ENCODE assay signal across 16 mouse cellular contexts in genomic region chr14:121647693-121648092, GRCm38 (mm10).
DNase-seq lines count a peak whose midpoint lies in the region; ATAC-seq and TF ChIP-seq lines count a peak whose summit lies in the region.
"Had no signal": no experiment of that assay in that cellular context is flagged by ENCODE, and none has a peak within 500 bp of the region (broad histone marks: within the 10 kb centered on the region; RNA-seq: fewer than 3 reads in every experiment).

No protein-coding gene starts in this region.

- H3K9me3 ChIP-seq in heart, embryonic 15.5 days (replicated peaks) = no peaks in the 10 kb centered on the region
- H3K9me3 ChIP-seq: forebrain, embryonic 12.5 days; G1E; hindbrain, embryonic 15.5 days had no signal

- peak overlapping the region; percentile 47 for H3K27ac ChIP-seq in heart, embryonic 15.5 days
- peak overlapping the region; percentile 56 for H3K27ac ChIP-seq in layer of hippocampus, adult 2 months
- peak overlapping the region; percentile 93 for H3K27ac ChIP-seq in bone marrow macrophage, adult 2 months (ENCODE audit: insufficient read depth, low read depth, low read length)
- H3K27ac ChIP-seq: forebrain, embryonic 12.5 days; hindbrain, embryonic 15.5 days; liver, embryonic 14.5 days had no signal

- H3K27me3 ChIP-seq in heart, embryonic 15.5 days = no peaks in the 10 kb centered on the region
- H3K27me3 ChIP-seq: forebrain, embryonic 12.5 days; hindbrain, embryonic 15.5 days had no signal

- TF ChIP-seq POLR2A in bone marrow macrophage, adult 2 months (IDR thresholded peaks at IDR 0.05; ENCODE audit: borderline replicate concordance, low read depth, low read length) = no peak

- peaks cover 15% of the 10 kb centered on the region for H3K4me1 ChIP-seq in heart, embryonic 15.5 days (replicated peaks)
- H3K4me1 ChIP-seq in bone marrow macrophage, adult 2 months (ENCODE audit: control insufficient read depth, insufficient read depth, low read length) = peaks cover 33% of the 10 kb centered on the region
- H3K4me1 ChIP-seq: forebrain, embryonic 12.5 days; hindbrain, embryonic 15.5 days had no signal

- no peak for DNase-seq in heart, postnatal 10 days
- no peak for DNase-seq in layer of hippocampus, adult 2 months (ENCODE audit: low spot score in 2 of 2)
- no peak for DNase-seq in layer of hippocampus, postnatal 36 days
- DNase-seq in urinary bladder, postnatal 4 days (ENCODE audit: low spot score in 2 of 2) = no peak
- no peak for DNase-seq in ovary, postnatal 14 days (ENCODE audit: low spot score)
- DNase-seq: cerebellum, adult 18-20 months; right cerebral cortex, postnatal 14 days; thymus, adult 2 months had no signal

- H3K4me2 ChIP-seq in heart, embryonic 15.5 days = no peak overlapping the region
- H3K4me2 ChIP-seq: forebrain, embryonic 12.5 days; hindbrain, embryonic 15.5 days had no signal

- no peak overlapping the region for H3K4me3 ChIP-seq in heart, embryonic 15.5 days
- H3K4me3 ChIP-seq in layer of hippocampus, adult 2 months = no peak overlapping the region
- no peak overlapping the region for H3K4me3 ChIP-seq in bone marrow macrophage, adult 2 months (ENCODE audit: insufficient read depth, low read length)
- H3K4me3 ChIP-seq: forebrain, embryonic 12.5 days; hindbrain, embryonic 15.5 days had no signal

- TF ChIP-seq CTCF in layer of hippocampus, adult 2 months (conservative IDR thresholded peaks at IDR 0.05) = no peak
- no peak for TF ChIP-seq CTCF in bone marrow macrophage, adult 2 months (IDR thresholded peaks at IDR 0.05; ENCODE audit: low read depth, low read length)

- no peak for ATAC-seq in heart, embryonic 15.5 days (replicated peaks; ENCODE audit: insufficient number of reproducible peaks, insufficient read depth, low FRiP score, low read depth)
- ATAC-seq in granulocyte monocyte progenitor cell, adult 5-6 weeks (replicated peaks; ENCODE audit: poor library complexity, severe bottlenecking) = 0 out of 2 replicates have a peak, but pooled peaks have one; percentile 8
- ATAC-seq: midbrain, embryonic 16.5 days had no signal

- WGBS in heart, embryonic 15.5 days = 68% methylated on average over 6 of the region's 6 CpGs

- intact Hi-C loops in heart, postnatal 10 days (cut with DNase I) = loop anchor here (5.0 kb wide), 1 partner anchor 50 kb away; no protein-coding TSS in a partner anchor

- no peaks in the 10 kb centered on the region for H3K36me3 ChIP-seq in heart, embryonic 15.5 days
- H3K36me3 ChIP-seq: forebrain, embryonic 12.5 days had no signal

- H3K9ac ChIP-seq in heart, embryonic 15.5 days = no peak overlapping the region
- H3K9ac ChIP-seq: forebrain, embryonic 12.5 days; hindbrain, embryonic 15.5 days; liver, embryonic 14.5 days had no signal
